Mouse (Mus musculus) megakaryocyte, embryonic 14.5 days (primary cell): ENCODE results near the gene Aass.

Experiments used
- FLI1 ChIP-seq: IDR thresholded peaks from 2 replicates; pipeline ENCODE4 v1.6.1; 2012; ENCODE audit warnings: low read length, inconsistent platforms, mixed read lengths
- GATA1 ChIP-seq: IDR thresholded peaks from 3 replicates; pipeline ENCODE4 v1.6.1; 2012; ENCODE audit warnings: mixed read lengths, low read length, inconsistent platforms, borderline replicate concordance

DNA sequence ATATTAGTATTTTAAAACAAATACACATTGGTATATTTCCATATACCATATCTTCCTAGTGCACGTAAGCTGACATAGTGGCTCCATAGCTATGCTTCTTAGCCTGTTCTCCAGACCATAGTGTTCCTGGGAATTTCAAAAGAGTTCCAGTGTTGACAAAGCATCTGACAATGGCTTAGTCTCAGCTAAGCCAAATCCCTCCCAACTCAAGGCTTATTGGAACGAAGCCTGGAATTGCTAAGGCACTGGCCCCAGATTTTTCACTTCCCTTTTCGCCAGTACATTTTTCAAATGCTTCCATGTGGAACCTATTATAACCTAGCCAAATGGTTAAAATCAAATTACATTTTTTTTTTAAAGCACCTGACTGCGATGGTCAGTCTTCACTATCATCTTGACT lies 3.6 kb downstream of the Aass start:
- TF ChIP-seq GATA1 (no peak), FLI1 (no peak)
